Mouse (Mus musculus): ENCODE results near the gene Kctd15. TPM values are rescaled to one million over a fixed set of nuclear protein-coding genes. Genes with fewer than 3 reads are reported as not detected.

Kctd15 gene
- polyA plus RNA-seq, 1 experiment from 2014 or later: 37.0 TPM

Other genes with a start within 250 kb of the Kctd15 start
- 11.1 and 13.0 TPM in 2 replicates for gene Chst8, start 156.0 kb upstream of the Kctd15 start, polyA plus RNA-seq (2015; fragmentation: Nextera tagmentation; extraction: Ambion mirVana)